Mouse (Mus musculus) embryonic facial prominence, embryonic 14.5 days (tissue): ENCODE measurements around the gene Car2. TPM values are rescaled to one million over a fixed set of nuclear protein-coding genes. Genes with fewer than 3 reads are reported as not detected.

Experiments used
- ATAC-seq: fragments of 200-750 bp; cut with Nextera tagmentation; 2 replicates; pipeline ENCODE4 v1.8.0; 2017; ENCODE audit warnings: low read depth, moderate number of reproducible peaks, moderate TSS enrichment
- DNase-seq: peaks from one replicate; pipeline ENCODE4 v3.0.0-alpha.2; 2015; ENCODE audit warnings: low spot score
- H3K27ac ChIP-seq: fragments of 300-500 bp; sonication (generic); replicated peaks from 2 replicates; pipeline ENCODE4 v1.5.1; 2014; ENCODE audit warnings: low read depth, mild to moderate bottlenecking, low read length, moderate library complexity
- H3K27me3 ChIP-seq: fragments of 300-500 bp; sonication (generic); replicated peaks from 2 replicates; pipeline ENCODE4 v1.6.1; 2014; ENCODE audit warnings: low read length; ENCODE audit not compliant: control insufficient read depth, insufficient read depth
- H3K36me3 ChIP-seq: fragments of 300-500 bp; sonication (generic); 2 replicates; pipeline ENCODE4 v1.6.1; 2014; ENCODE audit warnings: low read length, mixed read lengths; ENCODE audit not compliant: control insufficient read depth, insufficient read depth
- H3K4me1 ChIP-seq: fragments of 300-500 bp; sonication (generic); 2 replicates; pipeline ENCODE4 v1.6.1; 2014; ENCODE audit warnings: antibody characterized with exemption, low read length; ENCODE audit not compliant: control insufficient read depth, insufficient read depth
- H3K4me2 ChIP-seq: fragments of 300-500 bp; sonication (generic); 2 replicates; pipeline ENCODE4 v1.6.1; 2014; ENCODE audit warnings: low read depth, mild to moderate bottlenecking, low read length, moderate library complexity, mixed read lengths
- H3K4me3 ChIP-seq: fragments of 300-500 bp; sonication (generic); 2 replicates; pipeline ENCODE4 v1.5.1; 2014; ENCODE audit warnings: low read depth, mild to moderate bottlenecking, low read length
- H3K9ac ChIP-seq: fragments of 300-500 bp; sonication (generic); 2 replicates; pipeline ENCODE4 v1.6.1; 2014; ENCODE audit warnings: low read depth, mild to moderate bottlenecking, low read length, moderate library complexity, mixed read lengths
- H3K9me3 ChIP-seq: fragments of 300-500 bp; sonication (generic); 2 replicates; pipeline ENCODE4 v1.6.1; 2016; ENCODE audit warnings: low read length; ENCODE audit not compliant: control insufficient read depth
- WGBS: fragments of 180-500 bp; shearing (Covaris S2); extraction: QIAGEN DNeasy Blood & Tissue Kit; methylation state at CpG from one replicate; pipeline ENCODE4 v1.1.7; 2014; 5-methylcytosine and 5-hydroxymethylcytosine counted together
- polyA plus RNA-seq: library from polyadenylated mRNA; unstranded; fragments of >200 nt; fragmentation: Nextera tagmentation; extraction: Ambion mirVana; gene quantifications from 2 replicates; pipeline ENCODE4 v1.2.1, GENCODE M21; 2014

Gene Car2
- polyA plus RNA-seq, 1 experiment from 2014 or later, result 33.3 TPM

- no peak overlapping the region for H3K27ac ChIP-seq
- no peak for ATAC-seq
- 32% methylated on average over 8 of the region's 8 CpGs for WGBS
These were observed 11.6 kb upstream of the Car2 start for GRCm38 (mm10) chr3:14874402-14875040.

GRCm38 (mm10) chr3:14876325-14876918, 9.7 kb upstream of the Car2 start:
- DNase-seq, result peak; percentile 42
- H3K27ac ChIP-seq, result no peak overlapping the region

More at GRCm38 (mm10) chr3:14874402-14875040, 11.6 kb upstream of the Car2 start:
- Histone ChIP-seq H3K27me3 (no peaks in the 10 kb centered on the region), H3K4me1 (no peaks in the 10 kb centered on the region), H3K4me2 (no peak overlapping the region), H3K36me3 (no peaks in the 10 kb centered on the region), H3K9ac (no peak overlapping the region), H3K4me3 (no peak overlapping the region), H3K9me3 (no peaks in the 10 kb centered on the region)
- peak; percentile 79 for DNase-seq

GRCm38 (mm10) chr3:14877251-14877909, 8.7 kb upstream of the Car2 start:
- 83% methylated on average over 7 of the region's 7 CpGs for WGBS

More at GRCm38 (mm10) chr3:14876325-14876918, 9.7 kb upstream of the Car2 start:
- Histone ChIP-seq H3K4me2 (no peak overlapping the region), H3K9ac (no peak overlapping the region), H3K36me3 (no peaks in the 10 kb centered on the region), H3K4me3 (no peak overlapping the region), H3K4me1 (no peaks in the 10 kb centered on the region), H3K9me3 (no peaks in the 10 kb centered on the region), H3K27me3 (no peaks in the 10 kb centered on the region)
- ATAC-seq, result no peak
- WGBS, result 62% methylated on average over 9 of the region's 9 CpGs

GRCm38 (mm10) chr3:14878749-14879223, 7.3 kb upstream of the Car2 start:
- no peak overlapping the region for H3K27ac ChIP-seq
- H3K4me3 ChIP-seq, result no peak overlapping the region
- no peak for DNase-seq
- H3K27me3 ChIP-seq, result no peaks in the 10 kb centered on the region
- H3K9me3 ChIP-seq, result no peaks in the 10 kb centered on the region
- no peaks in the 10 kb centered on the region for H3K36me3 ChIP-seq
- H3K4me1 ChIP-seq, result no peaks in the 10 kb centered on the region
- no peak overlapping the region for H3K4me2 ChIP-seq
- WGBS, result 79% methylated on average over 6 of the region's 6 CpGs
- no peak for ATAC-seq
- no peak overlapping the region for H3K9ac ChIP-seq

More at GRCm38 (mm10) chr3:14877251-14877909, 8.7 kb upstream of the Car2 start:
- no peak for ATAC-seq
- no peak overlapping the region for H3K27ac ChIP-seq
- H3K27me3 ChIP-seq, result no peaks in the 10 kb centered on the region
- no peaks in the 10 kb centered on the region for H3K9me3 ChIP-seq
- H3K4me1 ChIP-seq, result no peaks in the 10 kb centered on the region
- no peak overlapping the region for H3K9ac ChIP-seq
- H3K4me2 ChIP-seq, result no peak overlapping the region
- DNase-seq, result no peak
- H3K36me3 ChIP-seq, result no peaks in the 10 kb centered on the region
- H3K4me3 ChIP-seq, result no peak overlapping the region

- no peaks in the 10 kb centered on the region for H3K9me3 ChIP-seq
- 79% methylated on average over 3 of the region's 3 CpGs for WGBS
- DNase-seq (no peak), ATAC-seq (no peak)
- no peak overlapping the region for H3K9ac ChIP-seq
- no peak overlapping the region for H3K4me3 ChIP-seq
- H3K27me3 ChIP-seq, result no peaks in the 10 kb centered on the region
- H3K36me3 ChIP-seq, result no peaks in the 10 kb centered on the region
- H3K27ac ChIP-seq, result no peak overlapping the region
- H3K4me2 ChIP-seq, result no peak overlapping the region
- no peaks in the 10 kb centered on the region for H3K4me1 ChIP-seq
These were observed 6.8 kb upstream of the Car2 start for GRCm38 (mm10) chr3:14879293-14879692.

- no peaks in the 10 kb centered on the region for H3K9me3 ChIP-seq
- H3K27me3 ChIP-seq, result no peaks in the 10 kb centered on the region
- H3K4me2 ChIP-seq, result no peak overlapping the region
- no peak overlapping the region for H3K27ac ChIP-seq
- H3K36me3 ChIP-seq, result no peaks in the 10 kb centered on the region
- no peak for ATAC-seq
- H3K4me1 ChIP-seq, result no peaks in the 10 kb centered on the region
- 58% methylated on average over 2 of the region's 2 CpGs for WGBS
- H3K9ac ChIP-seq, result no peak overlapping the region
- H3K4me3 ChIP-seq, result no peak overlapping the region
- no peak for DNase-seq
These were observed 5.8 kb upstream of the Car2 start for GRCm38 (mm10) chr3:14880277-14880676.

GRCm38 (mm10) chr3:14882005-14882404, 4.1 kb upstream of the Car2 start:
- Histone ChIP-seq H3K4me2 (no peak overlapping the region), H3K27me3 (peaks cover 7% of the 10 kb centered on the region), H3K4me3 (no peak overlapping the region), H3K9ac (no peak overlapping the region), H3K36me3 (no peaks in the 10 kb centered on the region), H3K4me1 (no peaks in the 10 kb centered on the region), H3K9me3 (no peaks in the 10 kb centered on the region), H3K27ac (no peak overlapping the region)
- DNase-seq (no peak), ATAC-seq (no peak)

GRCm38 (mm10) chr3:14882756-14883155, 3.3 kb upstream of the Car2 start:
- no peak overlapping the region for H3K4me2 ChIP-seq
- H3K9ac ChIP-seq, result no peak overlapping the region
- ATAC-seq (no peak), DNase-seq (no peak)
- H3K4me3 ChIP-seq, result no peak overlapping the region
- no peaks in the 10 kb centered on the region for H3K36me3 ChIP-seq
- H3K4me1 ChIP-seq, result no peaks in the 10 kb centered on the region
- no peaks in the 10 kb centered on the region for H3K9me3 ChIP-seq
- 54% methylated on average over 3 of the region's 3 CpGs for WGBS
- no peak overlapping the region for H3K27ac ChIP-seq
- H3K27me3 ChIP-seq, result peaks cover 15% of the 10 kb centered on the region
